In the genomic region with DNA sequence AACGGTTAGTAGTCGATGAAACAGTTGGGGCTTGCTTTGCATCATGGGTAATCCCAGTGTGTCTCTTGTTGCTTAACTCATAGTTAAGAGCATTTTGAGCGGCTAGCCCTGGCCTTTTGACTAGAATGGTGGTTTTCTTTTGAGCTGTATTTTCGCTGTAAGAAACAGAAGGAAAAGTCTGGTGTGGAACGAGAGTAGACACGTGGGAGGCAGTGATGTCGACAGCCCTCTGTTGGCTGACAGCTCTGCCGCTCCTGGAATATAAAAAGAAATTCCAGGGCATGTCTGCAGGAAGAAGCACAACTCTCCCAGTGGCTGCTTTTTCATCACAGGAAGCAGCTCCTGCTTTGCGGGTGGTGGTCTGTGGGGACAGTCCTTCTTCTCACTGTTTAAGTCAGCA, we compare ENCODE assay signal across 9 mouse cellular contexts.
DNase-seq lines count a peak whose midpoint lies in the region; ATAC-seq lines count a peak whose summit lies in the region.
"Had no signal": no experiment of that assay in that cellular context is flagged by ENCODE, and none has a peak within 500 bp of the region (broad histone marks: within the 10 kb centered on the region; RNA-seq: fewer than 3 reads in every experiment).

No protein-coding gene starts in this region.

- no peak overlapping the region for H3K4me3 ChIP-seq in kidney, embryonic 15.5 days (replicated peaks)
- H3K4me3 ChIP-seq: limb, embryonic 10.5 days had no signal

- no peak overlapping the region for H3K27ac ChIP-seq in kidney, embryonic 15.5 days
- H3K27ac ChIP-seq: limb, embryonic 10.5 days had no signal

- no peaks in the 10 kb centered on the region for H3K27me3 ChIP-seq in kidney, embryonic 15.5 days

- H3K4me1 ChIP-seq in kidney, embryonic 15.5 days: peaks cover 13% of the 10 kb centered on the region

- H3K9me3 ChIP-seq in kidney, embryonic 15.5 days (replicated peaks): 0 out of 2 replicates have a peak, but pooled peaks cover 6% of the 10 kb centered on the region
- H3K9me3 ChIP-seq: limb, embryonic 10.5 days had no signal

- no peak for DNase-seq in kidney, adult 11 months
- DNase-seq in brain, adult 2 months (ENCODE audit: low read depth, low spot score): peak; percentile 88
- DNase-seq in frontal cortex, postnatal 14 days (ENCODE audit: low spot score in 2 of 2): peak; percentile 45 to 49
- DNase-seq in left cerebral cortex, postnatal 14 days (ENCODE audit: low spot score in 2 of 2): peak; percentile 67 to 71
- DNase-seq in spleen, adult 12 weeks (ENCODE audit: low spot score): no peak
- DNase-seq in retina, postnatal 1 day: no peak
- DNase-seq in urinary bladder, postnatal 14 days (ENCODE audit: low spot score): no peak

- H3K4me2 ChIP-seq in kidney, embryonic 15.5 days: 0 out of 2 replicates have a peak overlapping the region, but pooled peaks have one; percentile 2

- H3K36me3 ChIP-seq in kidney, embryonic 15.5 days: peaks cover 8% of the 10 kb centered on the region

- no peak overlapping the region for H3K9ac ChIP-seq in kidney, embryonic 15.5 days

- intact Hi-C loops in left cerebral cortex, postnatal 14 days (cut with DNase I): no loop called here

- WGBS in kidney, embryonic 15.5 days: 34% methylated on average over 9 of the region's 9 CpGs

- ATAC-seq in kidney, embryonic 15.5 days (replicated peaks; ENCODE audit: low FRiP score): no peak

Comparison
In these comparisons a context has a peak if more than half of its experiments do, and no peak if none do; other contexts are left out.
1. DNase-seq: peak in brain, adult 2 months (single experiment), frontal cortex, postnatal 14 days (2 of 2) and left cerebral cortex, postnatal 14 days (2 of 2); none in kidney, adult 11 months (single experiment), spleen, adult 12 weeks (single experiment), retina, postnatal 1 day (single experiment) and urinary bladder, postnatal 14 days (single experiment).